8 mouse cellular contexts compared by ENCODE assay signal in the genomic region with DNA sequence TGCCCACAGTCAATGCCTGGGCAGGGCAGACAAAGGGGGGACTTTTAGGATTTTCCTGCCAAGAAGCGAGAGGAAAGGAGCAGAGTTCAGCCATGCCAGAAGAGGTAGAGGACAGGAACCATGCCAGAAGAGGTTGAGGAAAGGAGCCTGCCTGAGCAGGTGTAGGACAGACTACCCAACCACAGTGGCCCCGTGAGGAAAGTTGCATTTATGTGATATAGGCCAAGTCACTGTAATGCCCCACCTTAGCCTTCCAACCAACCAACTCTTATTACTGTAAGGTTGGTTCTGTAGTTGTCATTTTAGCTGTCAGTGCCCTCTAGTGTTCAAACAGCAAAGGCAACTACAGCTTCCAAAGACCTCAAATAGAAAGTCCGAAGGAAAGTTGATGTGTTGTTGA. TPM values are rescaled to one million over a fixed set of nuclear protein-coding genes. Genes with fewer than 3 reads are reported as not detected.
A peak's percentile ranks its signal among the peaks of the same experiment; 100 is the strongest.
DNase-seq lines count a peak whose midpoint lies in the region; ATAC-seq and TF ChIP-seq lines count a peak whose summit lies in the region.
"Had no signal": no experiment of that assay in that cellular context is flagged by ENCODE, and none has a peak within 500 bp of the region (broad histone marks: within the 10 kb centered on the region; RNA-seq: fewer than 3 reads in every experiment).

No protein-coding gene starts in this region.

- H3K9me3 ChIP-seq in midbrain, embryonic 14.5 days (ENCODE audit: control insufficient read depth, low read length) = no peaks in the 10 kb centered on the region
- no peaks in the 10 kb centered on the region for H3K9me3 ChIP-seq in midbrain, embryonic 16.5 days (replicated peaks; ENCODE audit: control insufficient read depth, low read length, poor library complexity, severe bottlenecking)
- H3K9me3 ChIP-seq in heart, embryonic 12.5 days (replicated peaks) = no peaks in the 10 kb centered on the region
- H3K9me3 ChIP-seq: limb, embryonic 15.5 days had no signal

- no peaks in the 10 kb centered on the region for H3K79me2 ChIP-seq in liver, adult 2 months (ENCODE audit: control insufficient read depth, insufficient read depth, low read length)

- no peak overlapping the region for H3K9ac ChIP-seq in midbrain, embryonic 14.5 days (replicated peaks; ENCODE audit: low read length)
- H3K9ac ChIP-seq in midbrain, embryonic 16.5 days (ENCODE audit: low read depth, low read length) = no peak overlapping the region
- no peak overlapping the region for H3K9ac ChIP-seq in heart, embryonic 12.5 days
- H3K9ac ChIP-seq in liver, adult 2 months (ENCODE audit: low read depth, low read length) = peak overlapping the region; percentile 51; the same call in 1 of the 2 replicates
- H3K9ac ChIP-seq: limb, embryonic 15.5 days had no signal

- no peak overlapping the region for H3K4me3 ChIP-seq in midbrain, embryonic 14.5 days (replicated peaks; ENCODE audit: low read depth, low read length)
- no peak overlapping the region for H3K4me3 ChIP-seq in midbrain, embryonic 16.5 days (ENCODE audit: low read depth, low read length)
- no peak overlapping the region for H3K4me3 ChIP-seq in heart, embryonic 12.5 days
- no peak overlapping the region for H3K4me3 ChIP-seq in liver, adult 2 months (ENCODE audit: insufficient read depth, low read depth, low read length)

- DNase-seq in midbrain, embryonic 14.5 days = peak; percentile 77
- peak; percentile 53 for DNase-seq in brain, adult 2 months (ENCODE audit: low read depth, low spot score)
- DNase-seq in liver, adult 2 months (ENCODE audit: extremely low read depth, low read depth, low spot score) = peak; percentile 15
- peak; percentile 16 for DNase-seq in retina, postnatal 7 days (ENCODE audit: low read depth, low spot score)
- DNase-seq in urinary bladder, postnatal 10 days (ENCODE audit: low spot score) = no peak

- H3K36me3 ChIP-seq in midbrain, embryonic 14.5 days (ENCODE audit: control insufficient read depth, insufficient read depth, low read length) = no peaks in the 10 kb centered on the region
- H3K36me3 ChIP-seq in midbrain, embryonic 16.5 days (ENCODE audit: control insufficient read depth, insufficient read depth, low read length) = no peaks in the 10 kb centered on the region
- H3K36me3 ChIP-seq in heart, embryonic 12.5 days = no peaks in the 10 kb centered on the region
- H3K36me3 ChIP-seq in liver, adult 2 months (ENCODE audit: control insufficient read depth, insufficient read depth, low read length) = no peaks in the 10 kb centered on the region
- H3K36me3 ChIP-seq: limb, embryonic 15.5 days had no signal

- no peak for TF ChIP-seq CTCF in liver, adult 2 months (IDR thresholded peaks at IDR 0.05; ENCODE audit: low read depth, low read length)

- H3K27ac ChIP-seq in midbrain, embryonic 14.5 days (replicated peaks; ENCODE audit: low read depth, low read length) = no peak overlapping the region
- H3K27ac ChIP-seq in midbrain, embryonic 16.5 days (ENCODE audit: low read length) = no peak overlapping the region
- no peak overlapping the region for H3K27ac ChIP-seq in heart, embryonic 12.5 days (ENCODE audit: poor library complexity, severe bottlenecking)
- no peak overlapping the region for H3K27ac ChIP-seq in liver, adult 2 months (replicated peaks; ENCODE audit: insufficient read depth, low read depth, low read length)
- H3K27ac ChIP-seq: limb, embryonic 15.5 days had no signal

- H3K27me3 ChIP-seq in midbrain, embryonic 14.5 days (ENCODE audit: control insufficient read depth, insufficient read depth, low read length) = no peaks in the 10 kb centered on the region
- no peaks in the 10 kb centered on the region for H3K27me3 ChIP-seq in midbrain, embryonic 16.5 days (ENCODE audit: control insufficient read depth, insufficient read depth, low read depth, low read length)
- no peaks in the 10 kb centered on the region for H3K27me3 ChIP-seq in heart, embryonic 12.5 days (replicated peaks)
- no peaks in the 10 kb centered on the region for H3K27me3 ChIP-seq in liver, adult 2 months (ENCODE audit: control insufficient read depth, insufficient read depth, low read length)
- H3K27me3 ChIP-seq: limb, embryonic 15.5 days had no signal

- H3K4me2 ChIP-seq in midbrain, embryonic 14.5 days (ENCODE audit: low read length) = no peak overlapping the region
- no peak overlapping the region for H3K4me2 ChIP-seq in midbrain, embryonic 16.5 days (ENCODE audit: low read length)
- peak overlapping the region; percentile 43 for H3K4me2 ChIP-seq in heart, embryonic 12.5 days

- H3K4me1 ChIP-seq in midbrain, embryonic 14.5 days (ENCODE audit: control insufficient read depth, insufficient read depth, low read length) = no peaks in the 10 kb centered on the region
- H3K4me1 ChIP-seq in midbrain, embryonic 16.5 days (ENCODE audit: control insufficient read depth, insufficient read depth, low read length) = no peaks in the 10 kb centered on the region
- no peaks in the 10 kb centered on the region for H3K4me1 ChIP-seq in heart, embryonic 12.5 days (replicated peaks)
- H3K4me1 ChIP-seq in liver, adult 2 months (ENCODE audit: control insufficient read depth, insufficient read depth, low read length) = no peaks in the 10 kb centered on the region
- H3K4me1 ChIP-seq: limb, embryonic 15.5 days had no signal

- 74% methylated on average over 3 of the region's 3 CpGs for WGBS in midbrain, embryonic 14.5 days
- WGBS in midbrain, embryonic 16.5 days = 60% methylated on average over 3 of the region's 3 CpGs
- WGBS in heart, embryonic 12.5 days = 52% methylated on average over 3 of the region's 3 CpGs
- WGBS in liver, adult 2 months = 44% methylated on average over 3 of the region's 3 CpGs

- no peak for TF ChIP-seq POLR2A in liver, adult 2 months (IDR thresholded peaks at IDR 0.05; ENCODE audit: extremely low read depth, insufficient read depth, low read length)

- no peak for ATAC-seq in midbrain, embryonic 14.5 days (ENCODE audit: low FRiP score, low TSS enrichment)
- no peak for ATAC-seq in midbrain, embryonic 16.5 days
- ATAC-seq in heart, embryonic 12.5 days (ENCODE audit: insufficient number of reproducible peaks, low FRiP score) = no peak

RNA-seq across cellular contexts. Expression of a gene that starts 0.9 kb away (rescaled TPM):
- polyA plus RNA-seq in midbrain, embryonic 14.5 days (2014; fragmentation: Nextera tagmentation; extraction: Ambion mirVana) = 0.19 and 0.38 TPM in 2 replicates
- polyA plus RNA-seq in midbrain, embryonic 16.5 days (2015; fragmentation: Nextera tagmentation; extraction: Ambion mirVana) = 0.14 TPM in 1 of 2 replicates, not detected in the other
- 1.1 and 1.2 TPM in 2 replicates for polyA plus RNA-seq in heart, embryonic 12.5 days (2016; fragmentation: Nextera tagmentation; extraction: Ambion mirVana)
- total RNA-seq in liver, adult 2 months (2014; rRNA removed) = 0.34 and 0.55 TPM in 2 replicates
- not detected in 2 replicates for polyA plus RNA-seq in liver, adult 2 months (2012; rRNA removed)

RNA-seq across cellular contexts. Expression of a gene that starts 17.0 kb away (rescaled TPM):
- polyA plus RNA-seq in midbrain, embryonic 14.5 days (2014; fragmentation: Nextera tagmentation; extraction: Ambion mirVana) = 0.05 and 0.20 TPM in 2 replicates
- 0.14 TPM in 1 of 2 replicates, not detected in the other for polyA plus RNA-seq in midbrain, embryonic 16.5 days (2015; fragmentation: Nextera tagmentation; extraction: Ambion mirVana)
- polyA plus RNA-seq in heart, embryonic 12.5 days (2016; fragmentation: Nextera tagmentation; extraction: Ambion mirVana) = not detected in 2 replicates
- total RNA-seq in liver, adult 2 months (2014; rRNA removed) = 0.13 and 0.28 TPM in 2 replicates
- polyA plus RNA-seq in liver, adult 2 months (2012; rRNA removed) = 0.02 and 0.11 TPM in 2 replicates
